Mouse (Mus musculus): ENCODE measurements around the gene Snai3.

The Snai3 gene

DNA sequence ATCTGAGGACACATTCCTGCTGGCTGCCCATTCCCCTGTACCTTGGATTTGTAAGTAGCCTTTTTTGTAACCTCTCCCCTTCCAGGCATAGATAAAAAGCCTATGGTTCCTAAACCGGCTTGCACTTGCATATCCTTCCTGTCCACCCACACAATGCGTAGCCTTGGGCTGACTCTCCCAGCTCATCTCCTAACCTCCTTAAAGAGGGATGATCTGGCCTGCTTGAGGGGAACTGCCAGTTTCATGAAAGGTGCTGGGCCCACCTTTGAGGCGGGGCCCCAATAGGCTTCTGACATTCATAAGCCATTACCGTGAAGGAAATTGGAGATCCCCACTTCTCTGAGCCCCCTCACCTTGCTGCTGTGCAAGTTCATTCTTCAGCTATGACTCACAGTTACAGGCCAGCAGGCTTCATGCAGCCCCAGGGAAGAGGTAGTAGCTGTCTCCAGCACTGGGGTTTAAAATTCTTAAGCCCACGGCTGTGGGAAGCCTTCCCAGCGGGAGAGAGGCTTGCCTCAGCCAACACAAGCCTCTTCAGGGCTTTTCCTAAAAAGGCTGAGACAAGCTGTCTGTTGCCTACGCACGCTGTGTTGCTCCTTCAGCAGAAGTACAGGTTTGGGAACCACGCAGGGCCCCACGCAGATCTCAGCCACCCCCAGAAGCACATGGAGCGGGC, 1.1 kb upstream of the Snai3 start:
- in situ Hi-C loops (cut with MboI; ENCODE audit: unreplicated experiment in 2 of 2): no loop called here

DNA sequence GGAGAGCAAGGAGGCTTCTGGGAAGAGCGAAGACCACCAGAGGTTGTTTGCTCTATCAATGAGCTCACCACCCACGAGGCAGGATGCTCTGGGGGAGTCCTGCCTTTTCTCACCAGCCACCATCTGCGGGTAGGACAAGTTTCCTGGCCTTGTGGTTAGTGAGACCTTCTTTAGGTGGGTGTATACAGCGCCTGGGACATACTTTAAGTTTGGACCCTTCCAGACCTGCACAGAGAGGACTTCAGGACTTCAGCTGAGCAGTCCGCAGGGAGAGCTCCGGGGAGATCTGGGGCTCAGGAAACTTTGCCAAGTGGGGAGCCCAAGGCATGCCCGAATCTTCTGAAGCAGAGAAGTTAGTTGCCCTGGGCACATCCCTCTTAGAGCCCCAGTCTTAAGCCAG, 543 bp downstream of the Snai3 start:
- in situ Hi-C loops (cut with MboI; ENCODE audit: unreplicated experiment in 2 of 2): no loop called here

DNA sequence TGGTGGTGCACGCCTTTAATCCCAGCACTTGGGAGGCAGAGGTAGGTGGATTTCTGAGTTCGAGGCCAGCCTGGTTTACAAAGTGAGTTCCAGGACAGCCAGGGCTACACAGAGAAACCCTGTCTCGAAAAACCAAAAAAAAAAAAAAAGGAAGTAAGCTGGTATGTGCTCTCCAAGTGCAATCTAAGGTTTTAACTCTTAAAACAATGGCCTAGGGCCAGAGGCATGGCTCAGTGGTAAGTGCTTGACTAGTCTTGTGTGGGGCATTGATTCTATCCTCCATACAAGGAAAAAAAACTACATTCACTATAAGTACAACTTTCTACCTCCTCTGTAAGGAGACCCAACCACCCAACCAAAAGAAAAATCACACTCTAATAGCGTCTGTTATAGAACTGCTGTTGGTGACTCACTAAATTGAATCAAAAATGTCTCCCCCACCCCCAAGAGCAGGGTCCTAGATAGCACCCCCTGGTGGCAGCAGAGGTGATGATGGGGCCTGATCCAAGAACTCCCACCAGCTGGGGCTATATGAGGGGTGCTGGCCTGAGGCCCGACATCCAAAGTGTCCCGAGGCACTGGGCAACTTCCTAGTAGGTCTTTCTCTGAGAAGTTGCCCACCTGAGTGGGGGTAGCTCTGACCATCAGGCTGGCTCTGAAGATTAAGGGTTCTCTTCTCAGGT, 1.2 kb downstream of the Snai3 start:
- in situ Hi-C loops (cut with MboI; ENCODE audit: unreplicated experiment in 2 of 2): no loop called here

DNA sequence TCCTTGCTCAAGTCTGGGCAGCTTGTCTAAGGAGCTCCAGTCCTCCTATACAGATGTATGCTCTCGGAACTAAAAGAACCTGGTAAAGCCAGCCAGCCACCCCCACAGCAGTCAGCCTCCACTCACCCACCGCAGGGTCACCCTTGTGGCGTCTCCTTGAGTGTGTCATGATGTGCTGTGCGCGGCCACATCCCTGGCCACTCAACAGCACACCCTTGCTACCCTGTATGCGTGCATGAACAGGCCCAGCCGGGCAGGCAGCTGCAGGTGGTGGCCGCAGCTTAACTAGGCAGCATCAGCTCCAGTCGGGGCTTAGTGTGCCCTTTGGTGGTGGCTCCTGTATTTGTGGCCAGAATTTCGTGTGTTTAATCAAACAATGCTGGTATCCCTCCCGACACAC, 3.4 kb downstream of the Snai3 start:
- in situ Hi-C loops (cut with MboI; ENCODE audit: unreplicated experiment in 2 of 2): no loop called here

DNA sequence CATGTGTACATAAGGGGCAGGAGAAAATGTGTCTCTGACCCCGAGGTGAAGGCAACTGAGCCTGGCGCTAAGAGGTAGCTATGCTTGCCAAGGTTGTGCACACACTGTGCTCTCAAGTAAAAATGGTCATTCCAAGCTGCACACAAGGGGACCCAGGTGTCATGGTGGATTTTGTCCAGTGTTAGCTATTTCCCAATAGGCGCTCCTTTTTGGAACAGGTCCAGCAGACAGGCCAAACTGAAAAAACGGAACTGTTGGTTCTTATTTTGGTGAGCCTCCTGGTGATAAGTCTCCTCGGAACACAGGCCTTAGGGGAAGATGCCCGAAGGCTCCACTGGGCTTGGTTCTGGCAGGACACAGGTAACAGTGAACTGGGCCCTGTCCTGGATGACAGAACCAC, 6.1 kb downstream of the Snai3 start:
- in situ Hi-C loops (cut with MboI; ENCODE audit: unreplicated experiment in 2 of 2): no loop called here

DNA sequence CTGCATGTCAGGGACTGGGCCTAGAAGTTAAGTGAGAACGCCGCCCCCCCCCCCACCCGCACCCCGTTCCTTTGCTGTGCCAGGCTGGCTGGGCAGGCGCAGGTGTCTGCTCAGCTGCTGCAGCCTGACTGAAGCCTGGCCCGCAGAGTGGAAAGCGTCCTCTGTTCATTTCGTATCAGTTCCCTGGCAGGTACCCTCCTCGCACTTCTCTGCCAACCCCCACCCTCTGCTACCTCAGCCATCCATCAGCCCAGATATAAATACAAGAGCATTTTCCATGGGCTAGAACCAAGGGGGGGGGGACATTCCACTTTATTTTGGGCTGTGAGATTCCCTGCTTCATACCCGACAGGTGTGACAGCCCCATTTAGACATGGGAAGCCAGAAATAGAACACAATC, 8.4 kb downstream of the Snai3 start:
- in situ Hi-C loops (cut with MboI; ENCODE audit: unreplicated experiment in 2 of 2): no loop called here

DNA sequence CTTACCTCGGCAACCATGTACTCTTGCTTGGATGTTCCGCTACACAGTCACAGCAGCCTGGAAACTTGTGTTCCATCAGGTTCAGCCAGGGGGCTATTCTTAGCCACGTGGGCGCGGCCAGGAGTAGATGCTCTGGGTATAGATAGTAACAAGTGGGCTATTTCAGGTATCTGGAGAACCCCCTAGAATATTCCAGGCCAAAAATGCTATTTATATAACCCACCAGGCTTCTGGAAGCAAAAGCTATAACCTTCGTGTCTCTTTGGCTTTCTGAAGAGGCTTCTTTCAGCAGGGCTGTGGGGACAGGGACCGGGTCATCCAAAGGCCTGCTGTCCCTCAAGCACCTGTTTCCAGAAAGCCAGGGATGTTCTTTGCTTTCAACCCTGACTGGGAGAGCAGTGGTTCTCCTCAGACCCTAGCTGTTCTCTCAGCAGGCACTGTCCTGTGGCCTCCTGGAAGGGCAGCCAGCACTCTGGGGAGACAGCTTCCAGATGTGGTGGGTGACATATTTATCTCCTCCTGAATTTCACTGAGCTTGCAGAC, 9.3 kb downstream of the Snai3 start:
- in situ Hi-C loops (cut with MboI; ENCODE audit: unreplicated experiment in 2 of 2): no loop called here

DNA sequence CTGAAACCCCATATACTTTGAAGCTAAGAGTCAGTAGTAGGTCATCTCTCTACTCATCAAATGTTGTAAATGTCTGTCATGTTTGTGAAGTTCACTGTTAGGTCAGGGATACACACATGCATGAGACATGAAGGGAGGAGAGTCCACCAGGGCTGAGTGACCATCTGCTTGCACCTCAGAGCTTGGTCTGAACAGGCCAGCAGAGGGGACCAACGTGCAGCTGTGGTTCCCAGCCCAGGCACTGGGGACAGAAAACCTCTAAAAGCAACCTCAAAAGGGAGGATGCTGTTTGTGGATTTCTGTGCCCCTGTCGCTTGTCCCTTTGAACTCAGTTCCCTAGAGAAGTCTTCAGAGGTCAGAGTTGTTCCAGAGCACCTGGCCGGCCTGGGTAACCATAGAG, 15.3 kb downstream of the Snai3 start:
- in situ Hi-C loops (cut with MboI; ENCODE audit: unreplicated experiment in 2 of 2): loop anchor here (10.0 kb wide), 2 partner anchors 160 to 170 kb away; partner anchors contain the start of gene Zfpm1 (in 1 of the 2)

DNA sequence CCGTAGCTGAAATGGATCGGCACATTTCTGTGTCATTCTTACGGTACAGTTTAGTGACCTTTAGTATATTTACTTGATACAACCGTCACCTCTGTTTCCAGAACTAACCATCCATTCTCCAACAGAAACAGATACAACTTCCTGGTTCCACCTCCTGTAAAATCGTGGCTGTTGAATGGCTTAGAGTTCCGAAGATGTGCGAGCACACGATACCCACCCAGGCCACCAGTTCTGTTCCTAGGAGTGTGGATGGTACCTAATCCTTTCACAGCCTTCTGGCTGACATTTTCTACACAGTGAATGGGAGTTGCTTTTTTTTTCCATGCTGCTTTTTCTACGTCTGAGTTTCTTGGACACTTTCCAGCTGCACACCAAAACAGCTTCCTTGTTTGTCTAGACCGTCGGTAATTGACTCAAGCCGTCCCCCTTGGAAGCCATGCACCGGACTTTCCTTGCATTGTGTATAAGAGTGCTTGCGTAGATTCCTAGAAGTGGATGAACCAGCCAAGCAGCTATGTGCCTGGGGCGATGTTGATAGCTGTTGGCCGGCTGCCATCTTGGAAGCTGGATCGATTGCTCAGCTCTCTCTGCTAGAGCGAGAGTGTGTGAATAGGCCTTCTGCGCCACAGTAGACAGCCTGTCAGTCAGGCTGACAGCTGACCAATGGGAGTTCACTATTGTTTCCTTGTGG, 16.3 kb downstream of the Snai3 start:
- in situ Hi-C loops (cut with MboI; ENCODE audit: unreplicated experiment in 2 of 2): loop anchor here (5.0 to 10.0 kb wide), 3 partner anchors 103 to 169 kb away; partner anchors contain the start of gene Zfpm1 (in 1 of the 2)

DNA sequence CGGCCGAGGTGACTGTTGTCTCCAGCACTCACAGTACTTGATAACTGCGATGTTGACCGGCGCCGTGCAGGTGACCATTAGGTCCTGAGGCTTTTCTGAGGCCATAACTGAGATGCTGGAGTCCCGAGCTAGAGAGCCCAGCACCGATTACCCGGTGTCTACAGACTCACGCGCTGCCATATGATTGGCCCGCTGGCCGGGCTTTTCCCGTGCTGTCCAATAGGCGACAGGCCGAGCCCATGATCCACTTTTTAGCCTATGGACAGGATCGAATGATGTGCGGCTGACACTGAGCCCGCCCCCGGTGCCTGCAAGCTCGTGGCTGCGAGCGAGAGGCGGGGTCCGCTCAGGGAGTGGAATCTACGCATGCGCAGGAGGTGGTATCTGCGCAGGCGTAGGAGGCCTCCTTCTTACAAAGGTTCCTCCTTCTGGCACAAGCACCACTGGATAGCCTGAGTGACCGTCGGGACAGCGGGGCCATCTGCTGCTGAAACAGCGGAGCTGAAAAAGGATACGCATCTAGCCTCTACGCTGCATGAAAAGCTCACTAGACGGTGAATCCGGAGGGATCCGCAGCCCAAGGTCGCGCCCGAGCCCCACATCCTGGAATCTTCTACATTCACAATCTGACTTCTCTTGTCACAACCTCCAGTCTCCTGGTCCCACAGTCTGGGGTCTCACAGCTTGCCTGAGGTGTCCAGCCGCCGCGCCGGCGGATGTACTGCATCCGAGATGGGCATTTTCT, 17.1 kb downstream of the Snai3 start, which contains the start of gene Mvd:
Gene Mvd, minus strand, starts transcription at position 161 of the 745 bp plus-strand sequence.
- in situ Hi-C loops (cut with MboI; ENCODE audit: unreplicated experiment in 2 of 2): loop anchor here (5.0 to 10.0 kb wide), 3 partner anchors 104 to 169 kb away; partner anchors contain the start of gene Zfpm1 (in 1 of the 2)

DNA sequence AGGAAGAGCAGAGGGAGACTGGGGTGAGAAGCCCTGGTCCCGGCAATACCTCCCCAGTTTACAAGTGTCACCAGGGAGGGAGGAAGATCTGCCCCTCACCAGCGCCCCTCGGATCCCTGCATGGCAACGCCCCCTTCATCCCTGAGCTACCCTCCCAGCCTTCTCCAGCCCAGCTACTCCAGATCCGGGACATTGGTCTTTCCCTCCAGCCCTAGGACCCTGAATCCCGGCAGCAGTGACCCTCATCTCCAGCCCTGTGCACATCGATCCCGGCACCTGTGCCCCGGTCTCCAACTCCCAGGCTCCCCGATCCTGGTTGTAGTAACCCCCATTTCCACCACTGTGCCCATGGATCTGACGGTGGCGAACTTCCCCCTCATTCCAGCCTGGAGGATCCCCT, 17.8 kb downstream of the Snai3 start:
- in situ Hi-C loops (cut with MboI; ENCODE audit: unreplicated experiment in 2 of 2): loop anchor here (5.0 to 10.0 kb wide), 3 partner anchors 105 to 168 kb away; partner anchors contain the start of gene Zfpm1 (in 1 of the 2)

DNA sequence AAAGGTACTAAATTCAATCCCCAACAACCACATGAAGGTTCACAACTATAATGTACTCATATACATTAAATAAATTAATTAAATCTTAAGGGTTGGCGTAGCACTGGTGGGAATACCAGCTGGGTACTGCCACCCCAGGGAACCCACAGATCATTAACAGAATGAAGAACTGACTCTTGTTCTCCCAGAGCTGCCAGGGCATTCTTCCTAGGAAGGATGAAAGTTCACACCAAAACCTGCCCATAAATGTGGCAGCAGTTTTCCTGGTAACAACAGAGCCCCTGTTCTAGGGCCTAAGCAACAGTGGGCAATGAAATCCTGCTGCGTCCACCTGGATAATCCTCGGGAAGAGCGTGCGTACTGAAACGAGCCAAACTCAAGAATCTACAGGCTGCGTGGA, 18.2 kb downstream of the Snai3 start:
- in situ Hi-C loops (cut with MboI; ENCODE audit: unreplicated experiment in 2 of 2): loop anchor here (5.0 to 10.0 kb wide), 3 partner anchors 105 to 168 kb away; partner anchors contain the start of gene Zfpm1 (in 1 of the 2)

DNA sequence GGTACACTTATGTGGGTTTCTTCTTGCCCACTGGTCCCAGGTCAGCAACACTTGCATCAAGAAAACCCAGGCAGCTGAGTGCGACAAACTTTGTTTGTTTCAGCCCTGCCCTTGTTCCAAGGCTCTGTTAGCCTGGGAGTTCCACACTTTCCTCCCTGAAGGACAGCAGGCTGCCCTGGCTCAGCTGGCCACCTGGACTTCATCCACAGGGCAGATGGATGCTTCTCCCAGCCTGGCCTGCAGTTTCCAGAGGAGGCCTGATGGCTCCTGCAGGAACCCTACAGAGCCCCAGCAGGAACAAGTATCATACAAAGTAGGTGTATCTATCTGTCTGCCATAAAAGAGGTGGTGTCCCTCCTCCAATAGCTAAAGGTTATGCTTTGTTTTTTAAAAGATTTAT, 19.2 kb downstream of the Snai3 start:
- in situ Hi-C loops (cut with MboI; ENCODE audit: unreplicated experiment in 2 of 2): loop anchor here (5.0 to 10.0 kb wide), 3 partner anchors 106 to 167 kb away; partner anchors contain the start of gene Zfpm1 (in 1 of the 2)

DNA sequence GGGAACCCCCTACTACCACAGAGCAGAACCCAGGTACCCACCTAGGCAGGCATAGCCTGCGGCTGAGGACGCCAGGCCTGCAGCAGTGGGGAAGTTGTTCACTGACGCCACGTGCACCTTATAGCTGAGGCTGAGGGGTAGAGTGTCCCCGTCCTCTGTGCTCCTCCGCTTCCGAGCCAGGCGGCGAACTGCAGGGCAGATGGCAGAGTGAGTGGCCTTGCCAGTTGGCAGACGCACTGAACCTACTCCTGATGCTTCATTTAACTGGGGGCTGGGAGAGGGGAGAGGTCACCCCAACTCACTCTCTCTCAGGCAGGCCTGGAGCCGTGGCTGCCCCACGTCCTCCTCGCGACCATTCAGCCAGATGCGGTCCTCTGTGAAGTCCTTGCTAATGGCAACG, 21.2 kb downstream of the Snai3 start:
- in situ Hi-C loops (cut with MboI; ENCODE audit: unreplicated experiment in 2 of 2): no loop called here

DNA sequence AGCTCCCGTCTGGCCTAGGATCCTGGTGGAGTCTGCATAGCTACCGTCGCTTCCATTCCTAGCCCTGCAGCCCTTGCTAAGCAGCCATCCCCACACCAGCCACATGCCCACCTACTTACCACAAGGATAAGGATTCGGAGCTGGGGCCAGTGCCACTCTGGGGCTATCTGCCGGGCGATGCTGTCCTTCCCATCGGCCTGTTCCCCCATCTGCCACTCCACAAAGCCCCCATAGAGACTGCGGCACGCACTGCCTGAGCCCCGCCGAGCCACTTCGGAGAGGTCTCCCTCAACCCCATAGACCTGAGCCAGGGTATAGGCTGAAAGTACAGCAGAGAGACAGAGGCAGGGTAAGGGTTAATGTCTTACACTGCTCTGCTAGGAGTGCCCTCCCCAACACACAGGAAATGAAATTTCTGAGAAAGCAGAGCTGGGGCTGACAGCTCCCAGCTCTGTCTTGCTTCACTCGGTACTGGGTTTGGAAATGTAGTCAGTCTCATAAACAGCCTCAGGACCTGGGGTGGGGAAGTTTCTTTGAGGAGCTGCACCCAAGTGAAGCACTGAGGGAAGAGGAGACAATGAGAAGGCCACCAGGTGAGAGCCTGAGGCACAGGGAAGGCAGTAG, 22.7 kb downstream of the Snai3 start:
- in situ Hi-C loops (cut with MboI; ENCODE audit: unreplicated experiment in 2 of 2): no loop called here

DNA sequence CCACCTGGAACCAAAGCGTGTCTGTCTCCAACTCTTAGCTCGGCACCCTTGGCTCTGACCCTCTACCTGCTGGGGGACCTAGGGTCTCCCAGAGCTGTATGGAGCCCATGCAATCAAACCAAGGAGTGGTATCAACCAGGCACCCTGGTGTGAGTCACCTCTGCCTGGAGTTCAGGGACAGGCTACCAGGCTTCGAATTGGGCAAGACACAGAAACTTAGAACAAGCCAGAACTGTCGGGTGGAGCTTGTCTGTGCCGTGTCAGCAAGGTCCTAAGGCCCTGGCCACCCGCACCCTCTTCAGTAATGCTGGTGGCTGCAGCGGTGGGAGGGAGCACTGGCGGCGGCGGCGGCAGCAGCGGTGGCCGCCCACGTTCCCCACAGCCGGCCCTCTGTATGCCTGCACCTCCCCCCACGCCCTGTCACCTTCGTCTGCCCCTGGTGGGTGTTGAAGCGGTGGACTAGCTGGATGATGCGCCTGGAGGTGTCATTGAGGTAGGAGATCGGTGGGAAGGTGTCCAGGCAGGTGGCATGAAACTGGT, 23.9 kb downstream of the Snai3 start:
- in situ Hi-C loops (cut with MboI; ENCODE audit: unreplicated experiment in 2 of 2): no loop called here

DNA sequence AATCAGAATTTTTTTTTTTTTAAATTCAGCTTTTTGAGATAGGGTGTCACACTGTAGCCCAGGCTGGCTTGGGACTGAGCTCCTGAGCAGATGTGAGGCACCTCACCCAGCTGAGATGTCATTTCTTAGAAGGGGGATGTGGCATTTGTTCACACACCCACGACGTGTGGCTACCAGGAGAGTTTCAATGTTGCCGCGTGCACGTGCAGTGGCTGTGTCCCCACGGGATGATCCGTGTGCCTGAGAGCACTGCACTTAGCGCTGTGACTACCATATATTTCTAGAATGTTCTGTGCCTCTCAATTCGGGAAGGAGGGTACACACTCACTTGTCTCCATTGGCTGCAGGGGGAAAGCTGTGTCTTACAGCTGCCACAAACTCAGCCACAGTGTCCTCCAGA, 24.4 kb downstream of the Snai3 start:
- in situ Hi-C loops (cut with MboI; ENCODE audit: unreplicated experiment in 2 of 2): no loop called here

DNA sequence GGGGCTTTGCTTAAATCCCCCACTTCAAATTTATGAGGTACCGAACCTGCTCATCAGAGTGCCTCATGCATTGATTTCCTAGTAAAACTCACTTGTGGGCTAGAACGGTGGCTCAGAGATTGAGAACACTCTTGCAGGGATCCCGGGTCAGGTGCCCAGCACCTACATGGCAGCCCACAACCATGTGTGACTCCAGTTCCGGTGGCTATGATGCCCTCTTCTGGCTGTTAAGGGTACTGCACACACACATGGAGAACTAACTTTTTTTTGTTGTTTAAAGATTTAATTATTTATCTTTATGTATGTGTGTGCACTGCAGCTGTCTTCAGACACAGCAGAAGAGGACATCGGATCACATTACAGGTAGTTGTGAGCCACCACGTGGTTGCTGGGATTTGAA, 25.2 kb downstream of the Snai3 start:
- in situ Hi-C loops (cut with MboI; ENCODE audit: unreplicated experiment in 2 of 2): no loop called here

DNA sequence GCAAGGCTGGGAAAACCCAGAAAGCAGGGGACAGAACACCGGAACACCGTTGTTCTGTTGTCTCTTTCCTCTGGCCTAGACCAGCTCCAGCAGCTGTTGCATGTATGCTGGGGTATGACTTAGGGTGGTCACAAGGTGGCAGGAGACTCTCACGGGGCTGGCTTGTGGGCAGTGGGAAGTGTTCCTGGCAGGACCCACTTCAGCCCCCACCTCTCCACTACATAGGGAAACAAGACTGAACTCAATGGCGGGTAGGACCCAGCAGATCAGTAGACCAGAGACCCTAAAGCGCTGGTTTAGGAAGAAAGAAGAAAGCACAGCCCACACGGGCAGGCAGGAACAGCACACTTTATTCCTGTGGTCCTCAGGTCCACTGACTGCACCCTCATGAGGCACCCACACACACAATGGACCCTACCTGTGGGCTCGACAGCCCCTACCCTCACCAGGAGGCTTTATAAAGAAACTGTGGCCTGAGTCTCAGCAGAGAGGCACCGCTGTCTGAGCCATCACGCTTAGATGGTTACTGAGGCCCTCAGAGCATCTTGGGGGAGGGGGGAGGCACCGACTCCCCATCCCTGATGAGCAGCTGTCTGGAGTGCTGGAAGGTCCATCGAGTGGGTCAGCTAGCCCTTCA, 27.1 kb downstream of the Snai3 start:
- in situ Hi-C loops (cut with MboI; ENCODE audit: unreplicated experiment in 2 of 2): no loop called here
